In the genomic region with DNA sequence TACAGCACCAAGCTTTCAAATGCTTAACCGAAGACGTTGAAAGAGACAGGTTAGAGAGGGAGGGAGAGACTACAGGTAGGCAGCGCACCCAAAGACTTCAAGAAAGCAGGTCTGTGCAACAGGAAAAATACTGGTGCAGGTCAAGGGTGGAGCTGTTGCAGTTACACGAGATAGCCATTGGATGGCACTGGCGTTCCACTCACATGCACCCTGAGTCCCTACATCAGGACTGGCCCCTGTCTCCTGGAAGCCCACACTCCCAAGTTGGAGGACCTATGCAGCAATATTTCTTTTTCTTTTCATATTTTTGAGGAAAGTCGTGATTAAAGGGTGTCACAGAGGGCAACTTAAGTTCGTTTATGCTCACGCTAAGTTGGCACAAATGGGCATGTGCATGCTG, we compare ENCODE assay signal across 9 mouse cellular contexts.
A peak's percentile ranks its signal among the peaks of the same experiment; 100 is the strongest.
DNase-seq lines count a peak whose midpoint lies in the region; ATAC-seq lines count a peak whose summit lies in the region.
"Had no signal": no experiment of that assay in that cellular context is flagged by ENCODE, and none has a peak within 500 bp of the region (broad histone marks: within the 10 kb centered on the region; RNA-seq: fewer than 3 reads in every experiment).

No protein-coding gene starts in this region.

- peak; percentile 67 for ATAC-seq in embryonic facial prominence, embryonic 14.5 days (ENCODE audit: low read depth)
- ATAC-seq in neural tube, embryonic 13.5 days (ENCODE audit: low read depth), result peak; percentile 72

- intact Hi-C loops in left cerebral cortex, postnatal 14 days (cut with DNase I), result loop anchor here (5.0 kb wide), 2 partner anchors 506 to 726 kb away; no protein-coding TSS in a partner anchor

- no peak overlapping the region for H3K4me3 ChIP-seq in embryonic facial prominence, embryonic 14.5 days (ENCODE audit: low read depth, low read length)
- no peak overlapping the region for H3K4me3 ChIP-seq in neural tube, embryonic 13.5 days

- WGBS in embryonic facial prominence, embryonic 14.5 days, result 23% methylated on average over 8 of the region's 8 CpGs
- 19% methylated on average over 8 of the region's 8 CpGs for WGBS in neural tube, embryonic 13.5 days

- no peak overlapping the region for H3K27ac ChIP-seq in embryonic facial prominence, embryonic 14.5 days (replicated peaks; ENCODE audit: low read depth, low read length)
- H3K27ac ChIP-seq in neural tube, embryonic 13.5 days (replicated peaks), result no peak overlapping the region
- H3K27ac ChIP-seq: macrophage had no signal

- H3K4me2 ChIP-seq in embryonic facial prominence, embryonic 14.5 days (ENCODE audit: low read depth, low read length), result no peak overlapping the region
- no peak overlapping the region for H3K4me2 ChIP-seq in neural tube, embryonic 13.5 days

- no peak overlapping the region for H3K9ac ChIP-seq in embryonic facial prominence, embryonic 14.5 days (ENCODE audit: low read depth, low read length)
- H3K9ac ChIP-seq in neural tube, embryonic 13.5 days, result no peak overlapping the region

- no peaks in the 10 kb centered on the region for H3K27me3 ChIP-seq in embryonic facial prominence, embryonic 14.5 days (replicated peaks; ENCODE audit: control insufficient read depth, insufficient read depth, low read length)
- no peaks in the 10 kb centered on the region for H3K27me3 ChIP-seq in neural tube, embryonic 13.5 days

- H3K4me1 ChIP-seq in embryonic facial prominence, embryonic 14.5 days (ENCODE audit: control insufficient read depth, insufficient read depth, low read length), result no peaks in the 10 kb centered on the region
- H3K4me1 ChIP-seq in neural tube, embryonic 13.5 days (replicated peaks), result no peaks in the 10 kb centered on the region

- H3K36me3 ChIP-seq in embryonic facial prominence, embryonic 14.5 days (ENCODE audit: control insufficient read depth, insufficient read depth, low read length), result no peaks in the 10 kb centered on the region
- H3K36me3 ChIP-seq in neural tube, embryonic 13.5 days, result no peaks in the 10 kb centered on the region

- no peaks in the 10 kb centered on the region for H3K9me3 ChIP-seq in embryonic facial prominence, embryonic 14.5 days (ENCODE audit: control insufficient read depth, low read length)
- H3K9me3 ChIP-seq in neural tube, embryonic 13.5 days, result no peaks in the 10 kb centered on the region

- DNase-seq in layer of hippocampus, adult 11-12 months (ENCODE audit: low spot score), result peak; percentile 73
- no peak for DNase-seq in layer of hippocampus, adult 9-10 months (ENCODE audit: low spot score)
- DNase-seq in adrenal gland, postnatal 4 days (ENCODE audit: low spot score in 2 of 2), result peak; percentile 3 to 19
- peak; percentile 49 for DNase-seq in embryonic facial prominence, embryonic 14.5 days (ENCODE audit: low spot score)
- DNase-seq in hindlimb bud, embryonic 11.5 days (ENCODE audit: extremely low spot score, low read depth, low spot score), result peak; percentile 31
- DNase-seq in left cerebral cortex, postnatal 14 days (ENCODE audit: low spot score in 2 of 2), result peak; percentile 72
- DNase-seq in natural killer cell, adult 2 months (ENCODE audit: low spot score in 2 of 2), result no peak

Comparison
In these comparisons a context has a peak if more than half of its experiments do, and no peak if none do; other contexts are left out.
1. DNase-seq: peak in layer of hippocampus, adult 11-12 months (single experiment), adrenal gland, postnatal 4 days (2 of 2), embryonic facial prominence, embryonic 14.5 days (single experiment), hindlimb bud, embryonic 11.5 days (single experiment) and left cerebral cortex, postnatal 14 days (2 of 2); none in layer of hippocampus, adult 9-10 months (single experiment) and natural killer cell, adult 2 months (0 of 2).